Mouse (Mus musculus) WW6 (cell line): ENCODE data around the gene Safb.

Experiments used
- DNase-seq: peaks from one replicate; pipeline ENCODE4 v3.0.0-alpha.2; 2013; ENCODE audit warnings: low read depth, low spot score

Safb gene

DNA sequence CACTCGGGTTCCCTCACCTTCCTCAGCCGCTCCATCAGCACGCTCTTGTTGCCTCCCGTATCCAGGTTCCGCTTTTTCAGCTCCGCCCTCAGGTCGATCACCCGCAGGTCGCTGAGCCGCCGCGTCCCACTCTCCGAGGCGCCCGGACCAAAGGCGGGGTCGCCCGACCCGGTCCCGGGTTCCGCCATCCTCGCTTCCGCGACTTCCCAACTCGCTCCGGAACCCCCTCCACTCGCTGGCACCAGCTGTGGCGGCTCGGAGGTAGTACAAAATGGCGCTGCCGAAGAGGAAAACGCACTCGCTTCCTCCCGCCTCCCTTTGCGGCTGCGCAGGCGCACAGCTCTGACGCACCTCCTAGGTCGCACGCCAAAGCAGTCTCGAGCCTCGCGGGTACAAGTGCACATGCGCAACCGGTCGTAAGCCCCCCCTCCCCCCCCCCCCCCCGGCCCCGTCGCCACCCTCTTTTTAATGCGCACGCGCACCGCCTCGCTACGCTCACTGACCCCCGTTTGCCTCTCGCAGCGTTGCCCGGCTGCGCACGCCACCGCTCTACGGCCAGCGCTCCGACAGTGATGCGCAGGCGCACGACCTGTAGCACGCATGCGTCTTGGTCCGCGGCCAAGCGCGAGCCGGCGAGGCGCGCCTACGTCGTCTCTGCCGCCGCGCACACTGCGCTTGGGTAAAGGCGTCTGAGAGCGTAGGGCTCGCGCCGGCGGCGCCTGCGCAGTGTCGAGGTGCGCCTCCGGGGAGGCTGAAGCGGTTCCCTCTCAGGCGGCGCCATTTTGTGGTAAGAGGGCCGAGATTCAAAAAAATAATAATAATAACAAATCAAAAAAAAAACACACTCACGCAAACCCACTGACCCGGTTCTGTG, at the start of gene Safb, which contains the start of gene Safb2:
Gene Safb (plus strand): TSS at position 569 of the 874 bp plus-strand sequence.
Gene Safb2 (minus strand): TSS at position 329 of the 874 bp plus-strand sequence.
- DNase-seq, result peak; percentile 97

DNA sequence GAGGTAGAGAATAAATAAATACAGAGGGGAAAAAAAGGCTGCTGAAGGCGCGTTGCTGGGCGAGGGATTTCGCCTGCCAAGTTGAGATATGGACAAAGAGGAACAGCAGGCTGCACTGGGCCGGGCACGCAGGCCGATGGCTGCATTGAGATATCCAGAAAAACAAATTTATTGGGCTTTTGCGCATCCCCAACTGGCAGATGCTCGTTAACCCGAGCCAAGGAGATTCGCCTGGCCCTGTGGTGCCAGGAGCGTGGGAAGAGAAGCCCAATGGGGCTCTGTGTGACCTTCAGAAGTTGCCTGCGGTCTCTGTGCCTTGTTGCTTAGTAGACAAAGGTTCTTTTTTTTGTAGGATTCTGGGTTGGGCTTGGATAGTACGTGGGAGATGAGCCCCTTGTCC, 48.4 kb upstream of the Safb start:
- DNase-seq, result no peak

DNA sequence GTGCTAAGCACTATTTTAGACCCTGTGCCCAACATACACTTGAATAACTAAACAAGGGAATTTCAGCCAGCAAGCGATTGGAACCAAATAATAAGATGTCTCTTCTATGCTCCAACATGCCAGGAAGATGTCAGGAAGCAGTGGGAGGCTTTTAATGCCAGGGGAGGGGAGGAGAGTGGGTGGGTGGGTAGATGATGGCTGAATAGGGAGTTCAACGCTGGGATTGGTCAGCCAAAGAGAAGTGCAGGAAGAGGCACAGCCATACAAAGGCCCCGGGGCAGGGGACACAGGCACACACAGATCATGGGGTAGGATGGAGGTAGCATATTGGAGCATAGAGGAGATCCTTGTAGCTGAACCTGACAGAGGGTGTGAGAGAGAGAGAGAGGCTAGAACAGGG, 47.8 kb upstream of the Safb start:
- no peak for DNase-seq

DNA sequence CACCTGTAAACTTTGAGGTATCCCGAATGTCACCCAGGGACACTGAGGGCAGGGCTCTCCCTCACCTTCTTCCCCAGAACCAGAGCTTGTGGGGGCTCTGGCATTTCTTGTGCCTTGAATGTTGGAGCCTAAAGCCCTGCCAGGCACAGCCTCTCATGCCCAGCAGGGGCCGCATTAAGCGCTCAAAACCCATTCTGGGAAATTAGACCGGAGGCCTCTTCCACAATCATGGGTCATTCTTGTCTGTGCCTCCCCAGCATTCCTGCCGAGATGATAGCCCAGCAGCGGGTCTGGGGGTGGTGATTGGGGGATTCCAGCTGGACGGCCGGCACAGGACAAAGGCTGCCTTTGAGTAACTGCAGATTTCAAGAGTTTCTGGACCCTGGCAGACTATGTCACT, 46.7 kb upstream of the Safb start:
- DNase-seq, result no peak

DNA sequence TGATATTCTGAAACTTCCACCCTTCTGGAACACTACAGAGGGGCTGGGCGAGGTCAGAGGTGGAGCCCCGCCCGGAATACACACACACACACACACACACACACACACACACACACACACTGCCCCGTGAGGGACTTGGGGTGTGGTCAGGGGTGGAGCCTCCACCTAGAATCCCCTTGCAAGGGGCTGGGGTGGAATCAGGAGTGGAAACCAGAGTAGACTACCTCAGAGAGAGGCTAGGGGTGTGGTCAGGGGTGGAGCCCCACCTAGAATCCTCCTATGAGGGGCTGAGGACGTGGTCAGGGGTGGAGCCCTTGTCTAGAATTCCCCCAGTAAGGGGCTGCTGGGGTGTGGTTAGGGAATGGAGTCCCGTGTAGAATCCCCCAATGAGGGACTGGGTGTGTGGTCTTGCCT, 44.1 kb upstream of the Safb start:
- no peak for DNase-seq

DNA sequence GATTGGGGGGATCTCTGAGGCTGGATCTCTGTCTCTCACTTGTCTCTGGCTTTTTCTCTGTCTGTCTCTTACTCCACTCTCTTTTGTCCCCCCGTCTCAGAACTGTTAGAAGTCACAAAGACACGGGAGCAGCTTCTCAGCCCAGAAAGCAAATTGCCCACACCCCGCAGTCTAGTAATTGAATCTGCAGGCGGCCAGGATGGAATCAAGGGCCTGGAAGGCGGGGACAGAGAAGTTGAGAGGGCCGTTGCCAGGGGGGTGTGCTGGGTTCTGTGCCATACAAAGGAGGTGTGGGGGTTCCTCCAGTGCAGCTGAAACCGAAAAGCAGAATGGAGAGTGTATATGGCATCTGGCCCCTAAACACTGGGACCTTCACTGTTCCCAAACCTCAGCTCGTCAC, 41.9 kb upstream of the Safb start:
- DNase-seq, result no peak

DNA sequence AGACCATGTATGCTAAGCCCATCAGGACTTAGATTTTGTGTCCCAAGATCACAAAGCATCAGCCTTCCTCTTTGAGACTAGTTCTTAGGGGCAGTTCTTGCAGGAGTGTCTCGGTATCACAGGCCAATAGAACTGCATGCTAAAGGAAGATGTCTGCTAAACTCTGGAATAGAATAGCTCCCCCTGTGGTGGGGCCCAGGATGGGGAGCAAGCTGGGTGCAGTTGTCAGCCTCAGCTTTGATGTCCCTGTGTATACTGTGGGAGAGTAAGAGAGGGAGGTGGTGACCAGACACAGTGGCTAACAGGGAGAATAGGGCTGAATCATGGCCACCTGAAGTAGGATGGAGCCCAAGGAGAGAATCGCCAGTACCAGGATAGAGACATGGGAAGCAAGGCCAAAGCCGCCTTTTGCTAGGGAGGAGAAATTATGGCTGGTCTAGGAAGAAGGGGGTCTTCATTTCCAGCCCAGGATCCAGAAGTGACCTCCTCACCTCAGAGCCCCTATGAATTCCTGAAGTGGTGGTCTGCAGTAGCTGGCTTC, 40.9 kb upstream of the Safb start:
- no peak for DNase-seq

DNA sequence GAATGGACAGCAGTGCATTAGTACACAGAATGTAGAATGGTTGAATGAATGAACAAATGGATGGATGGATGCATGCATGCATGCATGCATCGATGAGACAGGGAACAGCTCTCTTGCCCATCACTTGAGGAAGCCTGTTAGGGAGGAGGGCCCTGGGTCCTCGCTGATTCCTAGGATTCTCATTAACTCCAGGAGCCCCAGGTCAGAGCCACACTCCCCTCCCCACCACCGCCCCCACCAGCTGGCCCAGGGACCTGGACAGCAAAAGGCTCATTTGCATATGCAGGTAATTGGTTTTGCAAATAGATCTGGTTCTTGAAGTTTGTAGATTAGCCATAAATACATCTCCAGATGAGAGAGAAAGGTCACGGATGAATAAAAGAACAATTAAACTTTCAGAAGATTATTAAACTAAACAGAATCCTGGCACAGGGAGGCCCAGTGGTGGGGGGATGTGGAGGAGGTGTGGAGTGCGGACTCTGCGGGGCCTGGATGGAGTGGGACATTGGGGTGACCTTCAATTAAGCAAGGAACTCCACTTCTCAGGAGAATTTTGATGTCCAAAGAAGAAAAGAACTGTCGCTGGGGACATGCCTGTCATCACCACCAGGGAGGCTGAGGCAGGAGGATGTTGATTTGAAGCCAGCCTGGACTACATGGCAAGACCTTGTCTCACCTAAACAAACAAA, 39.8 kb upstream of the Safb start:
- no peak for DNase-seq

DNA sequence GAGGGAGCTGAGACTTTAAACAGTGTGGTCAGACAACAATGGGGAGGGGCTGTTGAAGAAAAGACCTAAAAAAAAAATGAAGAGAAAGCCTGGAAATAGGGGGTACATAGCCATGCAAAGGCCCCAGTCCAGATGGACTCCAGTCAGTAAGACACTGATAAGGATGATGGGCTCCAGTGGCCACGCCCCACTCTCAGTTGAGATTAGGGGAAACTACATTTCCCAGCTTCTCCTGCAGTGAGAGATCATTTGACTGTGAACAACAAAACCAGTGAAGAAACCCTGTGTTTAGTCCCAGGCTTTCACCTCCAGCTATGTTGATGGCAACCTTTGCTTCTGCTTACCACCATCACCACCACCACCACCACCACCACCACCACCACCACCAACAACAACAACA, 38.7 kb upstream of the Safb start:
- DNase-seq, result no peak

DNA sequence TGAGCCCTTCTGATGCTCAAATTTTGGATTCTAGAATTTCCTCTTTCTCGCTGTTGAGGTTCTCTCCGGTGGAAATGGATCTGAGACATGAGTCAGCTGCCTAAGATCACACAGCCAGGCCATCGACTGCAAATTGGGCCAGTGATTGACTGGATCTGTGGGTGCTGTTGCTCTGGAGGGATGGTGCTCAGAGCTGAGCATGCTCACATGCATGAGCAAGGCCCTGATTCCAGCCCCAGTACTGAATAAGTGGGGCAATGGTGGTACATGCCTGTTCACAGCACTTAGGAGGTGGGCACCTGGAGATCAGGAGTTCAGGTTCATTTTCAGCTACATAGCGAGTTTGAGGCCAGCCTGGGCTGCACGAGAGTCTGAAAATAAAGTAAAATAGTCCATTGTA, 38.0 kb upstream of the Safb start:
- DNase-seq, result no peak

DNA sequence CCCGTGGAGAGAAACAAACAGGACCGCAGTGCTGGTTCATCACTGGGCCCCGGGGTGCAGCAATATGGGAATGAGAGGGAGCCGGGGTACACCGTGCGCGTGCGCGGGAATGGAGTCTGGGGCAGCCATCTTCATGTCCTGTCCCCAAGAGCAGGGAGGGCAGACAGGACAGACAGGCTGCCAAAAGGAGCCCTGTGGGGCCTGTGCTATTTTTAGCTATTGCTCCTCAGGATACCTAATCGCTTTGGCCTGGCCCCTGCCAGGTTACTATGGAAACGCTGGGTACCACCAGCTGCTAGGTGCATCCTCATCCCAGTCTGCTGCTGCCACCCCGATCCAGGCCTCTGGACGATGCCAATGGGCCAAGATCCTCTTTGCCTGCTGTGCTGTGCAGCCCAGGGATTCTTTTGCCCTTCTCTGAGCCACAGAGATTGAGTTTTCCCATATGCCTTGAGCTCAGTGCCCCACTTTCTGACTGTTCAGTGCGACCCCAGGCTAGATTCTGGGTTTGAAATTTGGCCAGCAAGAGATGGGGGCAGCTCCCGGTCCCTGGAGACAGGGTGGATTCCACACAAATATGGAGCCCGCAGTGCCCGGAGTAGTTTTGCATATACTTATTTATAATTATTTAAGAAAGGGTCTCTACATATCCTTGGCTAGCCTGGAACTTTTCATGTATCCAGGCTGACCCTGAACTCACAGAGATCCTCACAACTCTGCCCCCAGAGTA, 37.3 kb upstream of the Safb start:
- no peak for DNase-seq

DNA sequence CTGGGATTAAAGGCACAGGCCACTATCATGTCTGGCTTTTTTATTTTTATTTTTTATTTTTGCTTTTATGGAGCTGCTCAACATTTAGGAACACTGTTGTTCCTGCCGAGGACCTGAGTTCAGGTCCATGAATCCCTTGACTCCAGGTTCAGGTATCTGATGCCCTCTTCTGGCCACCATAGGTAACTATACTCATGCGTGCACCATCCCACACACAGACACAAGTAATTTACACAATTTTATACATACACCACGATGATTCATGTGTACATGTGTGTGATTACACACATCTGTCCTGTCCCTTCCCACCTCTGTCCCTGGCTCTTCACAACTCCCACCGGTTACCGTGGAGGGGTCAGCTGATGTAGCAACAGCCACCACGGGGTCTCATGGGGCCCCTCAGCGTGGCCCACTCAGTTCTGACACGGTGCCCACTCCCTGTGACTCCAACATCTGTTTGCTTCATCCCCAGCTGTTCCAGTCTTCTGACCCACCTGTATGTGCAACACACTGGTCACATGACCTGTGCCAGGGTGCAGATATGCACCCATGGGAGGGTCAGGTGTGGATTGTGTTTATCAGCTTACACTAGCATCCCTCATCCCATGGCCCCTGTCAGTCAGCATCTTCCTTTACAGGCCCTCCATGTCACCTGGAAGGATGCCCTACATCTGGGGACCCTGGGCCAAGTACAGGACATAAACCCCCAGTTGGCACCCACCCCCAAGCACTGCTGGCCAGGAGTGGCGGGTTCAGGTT, 36.6 kb upstream of the Safb start:
- no peak for DNase-seq

DNA sequence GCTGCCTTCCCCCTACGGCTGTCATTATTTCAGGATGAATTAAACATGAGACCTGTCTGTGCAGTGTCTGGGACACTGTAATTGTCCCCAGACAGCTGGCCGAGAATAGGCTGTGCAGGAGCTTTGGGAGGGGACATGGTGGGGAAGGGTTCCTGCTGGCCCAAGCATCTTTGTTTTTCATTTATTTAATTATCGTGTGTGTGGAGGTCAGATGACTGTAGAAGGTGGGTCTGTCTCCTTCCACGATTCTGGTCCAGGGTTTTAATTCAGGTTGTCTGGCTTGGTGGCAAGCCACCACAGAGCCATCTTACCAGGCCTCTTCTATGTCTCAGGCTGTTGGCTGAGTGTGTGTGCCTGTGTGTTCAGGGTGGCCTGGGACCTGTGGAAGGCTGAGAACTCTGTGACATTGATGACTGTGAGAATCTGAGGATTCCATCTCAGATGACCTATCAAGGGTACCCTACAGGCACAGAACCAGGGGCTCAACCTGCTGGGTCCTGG, 36.0 kb upstream of the Safb start:
- DNase-seq, result no peak

DNA sequence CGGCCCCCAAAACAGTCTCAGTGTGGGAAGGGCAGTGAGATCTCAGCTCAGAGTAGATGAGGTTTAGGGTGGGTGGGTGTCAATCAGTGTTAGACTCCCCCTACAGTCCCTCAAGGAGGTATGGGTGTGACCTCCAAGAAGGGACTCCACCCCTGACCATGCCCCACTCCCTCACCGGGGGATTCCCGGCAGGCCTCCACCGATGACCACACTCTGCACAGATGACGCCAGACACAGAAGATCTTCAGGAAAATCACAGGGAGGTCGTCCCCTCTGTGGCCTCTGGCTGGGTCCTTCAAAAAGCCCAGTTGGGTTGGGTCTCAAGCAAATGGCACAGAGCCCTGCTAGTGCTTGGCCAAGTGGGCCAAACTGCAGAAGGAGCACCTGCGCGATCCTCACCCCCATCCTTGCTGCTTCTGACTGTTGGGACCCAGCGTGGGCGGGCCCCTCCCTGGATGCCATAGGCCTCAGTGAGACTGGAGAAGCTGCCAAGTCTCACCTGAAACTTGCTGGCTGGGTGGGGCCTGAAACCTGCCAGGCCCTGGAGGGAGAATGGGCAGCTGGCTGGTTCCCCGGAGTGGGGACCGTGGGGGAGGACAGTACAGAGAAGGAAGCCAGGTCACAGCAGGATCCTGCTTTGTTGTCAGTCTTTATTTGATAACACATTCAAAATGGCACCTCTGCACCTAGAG, 33.7 kb upstream of the Safb start:
- DNase-seq, result no peak

DNA sequence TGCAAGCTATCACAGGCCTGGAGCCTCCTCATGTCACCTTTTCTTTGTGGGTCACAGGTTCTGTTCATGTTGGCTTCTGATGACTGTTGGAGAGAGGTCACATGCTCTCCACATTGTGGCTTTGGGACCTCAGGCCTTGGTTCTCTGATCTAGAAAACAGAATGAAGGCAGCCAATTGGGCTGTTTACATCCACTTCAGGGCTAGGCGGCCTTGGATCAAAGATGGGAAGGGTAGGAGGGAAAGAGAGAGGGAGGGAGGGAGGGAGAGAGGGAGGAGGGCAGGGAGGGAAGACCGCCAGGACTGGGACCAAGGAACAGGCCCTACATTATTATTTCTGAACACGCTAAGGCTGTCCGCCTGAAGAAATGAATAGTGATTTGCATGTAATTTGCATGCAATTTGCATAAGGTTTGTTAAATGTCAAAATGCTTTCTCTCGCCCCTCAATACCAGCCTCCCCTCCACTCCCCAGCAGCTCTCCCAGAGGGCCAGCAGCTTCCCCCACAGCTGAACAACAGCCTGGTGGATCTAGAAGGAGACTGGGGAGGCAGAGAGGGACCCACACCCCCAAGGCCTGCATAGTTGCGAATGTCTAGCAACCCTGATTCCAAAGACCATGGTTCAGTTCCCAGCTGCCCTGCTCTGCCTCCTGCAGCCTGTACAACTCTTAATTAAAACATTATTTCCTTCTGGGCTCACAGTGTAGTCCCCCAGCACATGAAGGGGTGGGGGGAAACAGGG, 32.6 kb upstream of the Safb start:
- no peak for DNase-seq

DNA sequence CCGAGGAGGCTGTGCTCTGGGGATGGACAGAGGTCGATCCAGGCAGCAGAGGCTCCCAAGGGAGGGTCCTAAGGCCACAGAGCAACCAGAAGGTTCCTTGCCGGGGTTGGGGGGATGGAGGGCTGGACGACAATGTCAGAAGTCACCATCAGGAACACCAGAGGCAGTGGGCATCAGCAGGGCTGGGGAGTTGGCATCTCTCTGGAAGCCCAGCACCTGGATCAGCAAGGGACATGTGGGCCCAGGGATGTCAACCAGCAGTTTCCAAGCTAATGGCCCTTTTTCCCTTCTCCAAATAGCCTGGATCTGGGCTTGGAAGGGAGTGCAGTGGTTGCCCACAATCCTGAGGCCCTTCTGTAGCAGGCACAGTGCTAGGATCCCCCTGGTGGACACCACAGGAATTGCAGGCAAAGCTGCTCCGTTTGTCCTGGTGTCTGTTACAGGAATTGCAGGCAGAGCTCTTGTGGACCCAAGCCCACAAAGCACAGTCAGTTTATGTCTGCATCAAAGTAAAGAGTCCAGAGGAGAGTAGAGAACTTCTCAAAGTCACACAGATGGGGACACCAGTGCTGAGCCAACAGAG, 31.8 kb upstream of the Safb start:
- DNase-seq, result peak; percentile 75

DNA sequence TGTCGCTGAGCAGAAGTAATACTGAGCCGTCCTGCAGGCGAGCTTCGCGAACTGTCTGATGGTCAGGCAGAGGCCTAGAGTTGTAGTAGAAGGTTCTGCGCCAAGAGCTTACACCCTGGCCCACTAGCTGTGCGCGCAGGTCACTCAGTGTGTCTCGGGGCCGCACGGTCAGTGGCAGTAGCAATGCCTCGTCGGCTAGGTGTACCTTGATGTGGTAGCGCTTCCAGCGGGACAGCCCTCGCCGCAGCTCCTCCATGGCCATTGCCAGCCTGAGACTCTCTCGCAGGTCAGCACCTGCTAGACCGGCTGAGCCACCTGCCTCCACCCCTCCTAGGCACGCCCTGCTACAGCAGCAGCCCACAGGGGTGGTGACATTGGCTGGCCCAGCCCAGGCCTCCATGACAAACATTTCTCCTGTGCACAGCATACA, 30.5 kb upstream of the Safb start, which contains the start of gene Gm20219:
Gene Gm20219 (minus strand): TSS at position 266 of the 430 bp plus-strand sequence.
- no peak for DNase-seq

DNA sequence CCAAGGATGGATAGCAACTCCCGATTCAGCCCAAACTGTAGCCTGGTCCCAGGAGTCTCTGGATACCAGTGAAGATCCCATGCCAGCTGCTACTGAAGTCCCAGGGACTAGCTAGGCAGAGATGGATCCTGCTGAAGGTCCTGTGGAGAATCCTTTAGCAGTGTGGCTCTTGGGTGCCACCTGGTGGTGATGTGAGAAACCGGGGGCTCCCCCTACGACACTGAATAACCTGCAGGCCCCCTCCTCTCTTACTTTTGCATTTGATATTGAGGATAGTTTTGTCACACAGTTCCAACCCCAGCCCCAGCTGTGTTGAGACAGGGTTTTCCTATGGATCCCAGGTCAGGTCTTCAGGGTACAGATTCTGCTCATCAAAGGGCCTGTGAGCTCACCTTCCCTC, 26.2 kb upstream of the Safb start:
- no peak for DNase-seq

DNA sequence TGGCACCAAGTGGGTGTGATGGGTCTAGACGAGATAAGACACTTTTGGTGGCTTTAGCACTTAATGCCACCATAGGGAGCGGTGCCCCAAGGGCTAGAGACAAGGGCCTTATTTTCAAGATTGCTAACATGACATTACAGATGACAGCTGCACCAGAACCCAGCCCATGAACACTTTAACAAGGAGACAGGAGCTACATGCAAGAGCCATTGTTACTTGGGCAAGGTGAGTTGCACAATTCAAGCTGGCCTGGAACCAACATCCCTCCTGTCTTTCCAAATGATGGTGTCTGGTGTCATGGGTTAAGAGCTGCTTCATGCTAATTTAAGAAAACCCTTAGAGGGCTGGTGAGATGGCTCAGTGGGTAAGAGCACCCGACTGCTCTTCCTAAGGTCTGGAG, 25.2 kb upstream of the Safb start:
- no peak for DNase-seq
